Mouse (Mus musculus): ENCODE results near the gene Scamp2.

Gene Scamp2

DNA sequence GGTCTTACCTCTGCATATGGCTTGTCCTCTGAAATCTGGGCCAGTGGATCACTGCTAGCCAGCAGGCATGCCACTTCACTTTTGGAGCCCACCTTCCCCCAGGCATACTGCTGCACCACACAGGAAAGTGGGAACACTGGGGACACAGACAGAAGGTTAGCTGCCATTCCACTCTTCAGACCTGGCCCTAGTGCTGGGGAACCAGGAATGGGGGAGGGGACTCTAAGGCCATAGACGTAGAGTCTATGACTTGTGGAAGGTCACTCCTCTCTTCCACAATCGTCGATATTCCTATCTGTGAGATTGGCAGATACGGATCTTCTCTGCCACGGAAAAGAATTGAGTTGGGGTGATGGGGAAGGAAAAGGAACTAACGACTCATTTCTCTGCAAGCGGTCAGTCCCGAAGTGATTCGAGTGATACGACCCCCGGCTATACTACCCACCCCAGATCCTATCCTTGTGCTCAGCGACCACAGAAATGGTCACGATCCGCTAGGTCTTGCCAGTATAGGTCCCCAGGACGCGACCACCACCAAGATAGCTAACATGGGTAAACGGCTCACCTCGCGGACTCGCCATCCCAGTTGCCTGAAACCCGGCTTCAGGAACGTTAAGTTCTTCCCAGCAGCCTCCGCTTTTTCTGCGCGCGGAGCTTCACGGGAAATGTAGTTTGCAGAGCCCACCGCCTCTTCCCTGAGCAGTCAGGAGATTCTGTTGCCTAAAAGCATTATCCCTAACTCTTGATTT, 8.4 kb upstream of the Scamp2 start, which contains the start of gene Mpi:
TSS of gene Mpi (minus strand) at position 625 of the 749 bp plus-strand sequence.
- peak; percentile 76 for DNase-seq

DNA sequence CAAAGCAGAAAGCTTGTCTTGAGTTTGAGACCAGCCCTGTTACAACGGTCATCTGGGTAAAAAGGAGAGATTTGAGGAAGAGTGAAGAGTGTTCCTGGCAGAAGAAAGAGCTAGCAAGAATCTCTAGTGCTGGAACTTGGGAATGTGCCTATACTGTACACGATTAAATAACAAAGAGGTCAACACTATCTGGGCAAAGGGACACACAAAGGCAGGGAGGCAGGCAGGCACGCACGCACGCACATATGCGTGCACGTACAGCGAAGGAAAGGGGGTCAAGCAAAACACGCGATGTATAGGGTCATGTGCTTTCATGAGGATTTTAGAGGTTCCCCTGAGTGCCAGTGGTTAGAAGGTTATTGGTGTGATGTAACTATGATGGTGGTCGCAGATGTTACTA, 7.6 kb upstream of the Scamp2 start:
- no peak for DNase-seq

DNA sequence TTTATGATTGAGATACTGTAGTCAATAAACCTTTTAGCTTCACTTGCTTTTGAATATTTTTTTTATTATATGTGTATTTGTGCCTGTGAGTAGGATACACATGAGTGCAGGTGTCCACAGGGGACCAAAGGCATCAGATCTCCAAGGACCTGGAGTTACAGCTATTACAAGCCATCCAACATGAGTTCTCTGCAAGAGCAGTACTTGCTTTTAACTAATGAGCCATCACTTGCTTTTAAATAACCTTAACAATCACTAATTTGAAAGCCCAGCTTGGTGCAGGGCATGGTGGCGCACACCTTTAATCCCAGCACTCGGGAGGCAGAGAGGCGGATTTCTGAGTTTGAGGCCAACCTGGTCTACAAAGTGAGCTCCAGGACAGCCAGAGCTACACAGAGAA, 6.0 kb upstream of the Scamp2 start:
- DNase-seq = no peak

DNA sequence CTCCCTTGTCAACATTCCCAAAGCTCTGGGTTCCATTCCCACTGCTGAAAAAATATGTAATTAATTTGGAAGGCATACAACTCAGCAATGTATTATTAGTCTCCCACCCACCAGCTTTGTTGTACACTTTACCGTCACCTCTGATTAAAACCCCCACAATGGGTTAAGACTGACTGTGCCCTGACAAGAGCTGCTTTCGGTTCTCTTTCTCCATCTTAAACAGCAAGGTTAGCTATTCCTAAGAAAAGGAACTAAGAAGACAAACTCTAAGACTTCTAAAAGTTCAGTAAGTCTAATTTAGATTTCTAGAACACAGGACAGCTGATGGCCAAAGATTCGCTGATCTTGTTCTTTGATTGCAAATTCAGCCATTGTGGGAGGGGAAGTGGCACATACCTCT, 3.5 kb upstream of the Scamp2 start:
- no peak for DNase-seq

DNA sequence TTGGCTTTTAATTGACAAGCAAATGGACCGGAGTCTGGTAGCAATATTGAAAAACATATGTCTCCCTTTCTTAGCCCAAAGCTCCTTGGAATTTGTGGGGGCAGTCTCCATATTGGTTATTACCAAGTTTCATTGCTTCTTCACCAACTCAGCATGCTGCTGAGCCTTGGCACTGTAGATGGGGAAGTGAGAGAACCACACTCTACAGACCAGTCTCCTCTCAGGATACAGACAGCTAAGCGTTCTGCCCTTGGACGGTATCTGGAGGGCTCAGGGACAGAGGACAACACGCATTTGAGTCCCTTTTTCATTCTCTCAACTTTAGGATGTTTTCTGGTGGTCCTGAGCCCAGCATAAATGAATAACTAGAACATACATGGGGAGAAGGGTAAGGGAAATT, 2.1 kb upstream of the Scamp2 start:
- no peak for DNase-seq

DNA sequence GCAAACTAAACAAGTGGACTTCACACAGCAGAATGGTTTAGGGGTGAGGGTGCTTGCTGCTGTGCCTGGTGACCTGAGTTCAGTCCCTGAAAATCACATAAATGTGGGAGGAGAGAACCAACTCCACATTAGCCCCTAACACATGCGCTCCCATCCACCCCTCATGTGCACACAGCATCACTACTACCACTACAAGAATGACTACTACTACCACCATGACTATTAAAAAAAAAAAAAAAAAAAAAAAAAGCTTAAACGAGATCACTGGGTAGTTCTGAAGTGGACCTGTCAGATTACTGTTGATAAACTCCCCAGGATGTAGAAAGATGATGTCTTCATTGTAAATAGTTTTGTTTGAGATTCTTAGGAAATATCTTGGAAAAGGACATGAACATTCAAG, 1.2 kb upstream of the Scamp2 start:
- no peak for DNase-seq

DNA sequence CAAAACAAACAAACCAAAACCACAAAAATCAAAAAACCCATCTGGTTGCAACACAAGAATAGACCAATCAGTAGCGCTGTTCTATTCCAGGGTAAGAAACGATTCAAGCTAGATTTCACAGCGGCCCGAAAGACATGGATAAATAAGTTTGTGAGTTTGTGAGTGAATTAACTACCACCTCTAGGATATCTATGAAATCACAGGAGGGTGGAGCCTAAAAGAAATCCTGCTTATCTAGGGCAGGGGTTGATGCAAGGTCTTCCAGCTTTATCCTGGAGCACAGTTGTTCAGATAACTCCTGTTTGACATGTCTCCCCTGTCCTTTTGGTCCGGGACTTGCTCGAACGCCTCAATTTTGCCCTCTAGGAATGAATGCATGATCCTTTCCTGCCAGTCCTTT, 480 bp upstream of the Scamp2 start:
- no peak for DNase-seq

DNA sequence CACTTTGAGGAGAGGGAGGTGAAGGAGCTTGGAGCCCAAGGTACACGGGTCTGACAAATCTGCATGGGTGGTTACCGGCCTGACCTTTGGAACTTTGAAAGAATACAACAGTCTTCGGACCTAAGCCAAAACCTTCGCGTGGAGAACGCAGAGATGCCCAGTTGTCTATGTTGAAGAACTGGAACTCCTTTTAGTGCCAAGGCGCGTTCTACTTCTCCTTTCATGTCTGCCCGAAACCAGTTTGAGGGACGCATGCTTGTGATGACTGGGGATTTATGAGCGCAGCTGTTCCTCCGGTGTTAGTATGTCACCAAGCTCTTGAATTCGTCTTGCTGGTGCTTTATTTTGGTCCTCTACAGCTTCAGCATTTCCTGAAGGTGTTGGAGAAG, 962 bp downstream of the Scamp2 start:
- DNase-seq = peak; percentile 19

DNA sequence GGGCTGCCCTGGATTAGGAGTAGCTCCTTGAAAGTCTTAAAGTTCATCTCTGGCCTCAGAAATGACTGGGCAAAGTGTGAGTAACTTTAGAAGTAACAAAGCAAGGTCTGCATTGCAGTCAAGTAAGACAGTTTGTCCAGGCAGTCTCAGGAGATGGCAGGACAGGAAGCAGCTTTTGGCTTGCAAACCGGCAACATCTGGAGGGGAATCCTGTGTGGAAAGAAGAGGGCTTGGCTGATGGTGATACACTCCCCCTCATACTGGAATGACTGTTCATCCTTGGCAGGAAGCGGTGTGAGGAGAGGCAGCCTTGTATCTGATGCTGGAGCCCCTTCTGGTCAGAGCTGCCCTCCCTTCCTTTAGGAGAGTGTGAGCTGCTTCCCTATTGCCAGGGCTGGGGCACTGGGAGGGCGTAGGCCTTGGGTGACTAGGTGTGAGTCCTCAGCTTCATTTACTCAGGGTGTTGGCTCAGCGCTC, 2.2 kb downstream of the Scamp2 start:
- DNase-seq = no peak

DNA sequence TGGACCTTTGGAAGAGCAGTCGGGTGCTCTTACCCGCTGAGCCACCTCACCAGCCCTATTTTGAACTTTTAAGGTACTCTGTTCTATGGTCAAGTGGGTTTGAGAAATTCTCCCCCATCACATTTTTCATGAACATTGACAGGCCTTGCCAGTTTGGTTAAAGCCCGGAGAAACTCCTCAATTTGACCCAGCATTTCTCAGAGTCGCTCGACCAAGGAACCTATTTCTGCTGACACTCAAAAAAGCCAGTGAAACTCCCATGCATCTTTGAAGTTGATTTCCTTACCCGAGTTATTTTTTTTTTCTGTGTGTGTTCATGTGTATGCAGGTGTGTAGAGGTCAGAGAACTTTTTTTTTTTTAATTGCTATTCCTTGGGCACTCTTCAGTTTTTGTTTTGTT, 3.9 kb downstream of the Scamp2 start:
- DNase-seq = no peak

DNA sequence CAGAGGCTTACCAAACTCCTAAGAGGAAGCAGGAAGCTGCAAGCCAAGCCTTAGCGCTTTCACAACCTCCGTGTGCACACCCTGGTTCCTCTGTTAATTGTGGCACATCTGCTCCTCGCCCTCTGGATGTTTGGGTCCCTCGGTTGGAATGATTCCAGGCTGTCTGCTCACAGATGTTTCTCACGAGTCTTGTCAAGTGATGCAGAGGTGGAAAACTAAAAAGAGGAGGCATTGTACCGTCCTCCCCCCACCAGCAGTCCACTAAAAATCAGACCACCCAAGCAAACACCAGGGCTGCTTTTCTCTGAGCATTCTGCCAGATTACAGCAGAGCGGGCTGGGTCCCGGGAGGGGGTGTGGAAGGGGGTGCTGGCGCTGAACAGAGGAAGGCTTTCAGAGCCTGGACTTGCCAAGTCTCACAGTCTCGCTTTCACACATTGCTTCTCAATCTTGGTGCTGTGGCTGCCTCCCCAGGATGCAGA, 5.0 kb downstream of the Scamp2 start:
- no peak for DNase-seq

DNA sequence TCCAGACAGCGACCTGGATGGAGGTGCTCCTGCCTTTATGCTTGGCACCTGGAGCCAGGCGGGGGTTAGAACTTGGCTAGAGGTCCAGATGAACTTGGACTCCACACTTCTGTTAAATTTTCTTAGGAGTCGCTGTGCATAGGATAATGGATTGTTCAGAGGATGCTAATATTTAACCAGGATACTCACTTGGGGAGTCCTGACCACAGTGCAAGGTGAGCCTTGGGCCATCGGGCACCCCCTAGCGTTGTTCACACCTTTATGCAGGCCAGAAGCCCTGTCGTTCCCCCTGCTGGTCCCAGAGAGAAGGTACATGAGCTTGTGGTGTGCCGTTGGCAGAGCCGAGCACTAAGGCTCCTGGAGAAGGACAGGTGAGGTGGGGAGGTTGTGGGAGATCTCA, 6.1 kb downstream of the Scamp2 start:
- peak; percentile 28 for DNase-seq

DNA sequence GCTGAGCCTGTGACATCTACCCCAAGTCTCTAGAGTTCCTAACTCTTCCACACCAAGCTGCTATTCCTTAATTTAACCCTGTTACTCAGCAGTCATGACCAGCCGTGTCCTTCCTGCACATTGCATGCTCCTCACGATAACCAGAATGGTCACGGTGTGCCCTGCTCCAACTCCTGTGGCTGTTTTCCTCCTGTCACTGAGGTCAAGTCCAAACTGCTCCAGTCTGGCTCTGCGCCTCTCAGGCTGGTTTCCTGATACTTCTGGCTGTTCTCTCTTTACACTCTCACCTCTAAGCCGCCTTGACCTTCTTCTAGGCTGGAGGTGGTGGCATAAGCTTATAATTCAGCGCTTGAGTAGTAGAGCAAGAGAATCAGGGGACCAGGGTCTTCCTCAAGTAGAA, 7.8 kb downstream of the Scamp2 start:
- DNase-seq = no peak

DNA sequence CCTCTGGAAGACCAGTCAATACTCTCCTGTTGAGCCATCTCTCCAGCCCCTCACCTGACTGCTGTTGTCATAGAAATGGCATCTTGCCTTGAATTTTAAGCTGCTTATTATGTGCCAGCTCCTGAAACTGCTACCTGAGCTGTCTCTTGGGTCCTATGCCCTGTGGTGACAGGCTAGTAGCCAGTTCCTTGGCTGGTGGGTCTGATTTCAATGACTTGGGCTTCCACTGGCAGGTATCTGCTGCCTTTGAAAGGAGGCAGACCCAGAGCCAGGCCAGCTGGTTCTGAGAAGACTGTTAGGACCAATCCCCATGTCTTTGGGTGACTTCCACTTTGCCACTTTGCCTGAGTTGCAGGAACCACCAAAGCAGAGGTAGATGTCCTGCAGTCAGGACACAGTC, 13.7 kb downstream of the Scamp2 start:
- DNase-seq = no peak

DNA sequence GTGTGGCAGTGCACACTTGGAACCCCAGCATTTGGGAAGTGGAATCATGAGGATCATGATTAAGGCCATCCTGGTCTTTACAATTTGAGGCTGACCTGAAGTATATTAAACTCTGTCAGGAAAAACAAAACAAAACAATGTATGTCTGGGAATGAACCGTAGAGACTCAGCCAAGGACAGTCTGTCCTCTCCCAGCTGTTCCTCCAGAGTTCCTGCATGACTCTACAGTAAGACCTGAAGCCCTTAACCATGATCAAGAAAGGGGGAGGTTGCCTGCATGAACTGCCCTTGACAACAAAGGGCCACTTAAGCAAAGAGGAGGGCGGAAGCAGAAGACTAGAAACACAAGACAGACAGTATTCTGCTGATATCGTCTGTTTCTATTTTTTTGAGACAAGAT, 14.8 kb downstream of the Scamp2 start:
- DNase-seq = no peak

DNA sequence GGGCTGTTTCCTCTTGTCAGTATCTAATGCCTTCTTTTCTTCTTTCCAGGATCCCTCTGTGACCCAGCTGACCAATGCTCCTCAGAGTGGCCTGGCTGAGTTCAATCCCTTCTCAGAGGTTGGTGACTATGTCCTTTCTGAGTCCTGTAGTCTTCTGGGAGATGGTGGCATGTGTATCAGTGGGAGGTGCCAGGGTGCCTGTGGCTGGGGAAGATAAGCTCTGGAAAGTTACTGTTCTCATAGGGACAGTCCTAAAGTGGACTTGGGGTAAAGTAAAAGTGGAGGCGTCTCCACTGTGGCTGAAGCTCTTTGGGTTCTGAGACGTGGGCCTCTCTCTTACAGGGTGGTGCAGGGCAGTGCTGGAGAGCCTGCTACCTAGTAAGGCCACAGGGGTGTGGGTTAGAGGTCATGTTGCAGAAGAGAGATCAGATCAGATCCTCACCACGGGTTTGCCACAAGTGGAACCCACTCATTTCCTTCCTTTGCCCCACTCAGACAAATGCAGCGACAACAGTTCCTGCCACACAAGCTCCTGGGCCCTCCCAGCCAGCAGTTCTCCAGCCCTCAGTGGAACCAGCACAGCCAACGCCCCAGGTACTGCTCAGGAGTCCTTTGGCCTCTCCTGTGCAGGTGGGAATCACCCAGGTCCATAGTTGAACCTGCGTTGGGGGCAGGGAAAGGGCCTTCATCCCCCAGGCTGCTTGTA, 16.6 kb downstream of the Scamp2 start:
- no peak for DNase-seq

DNA sequence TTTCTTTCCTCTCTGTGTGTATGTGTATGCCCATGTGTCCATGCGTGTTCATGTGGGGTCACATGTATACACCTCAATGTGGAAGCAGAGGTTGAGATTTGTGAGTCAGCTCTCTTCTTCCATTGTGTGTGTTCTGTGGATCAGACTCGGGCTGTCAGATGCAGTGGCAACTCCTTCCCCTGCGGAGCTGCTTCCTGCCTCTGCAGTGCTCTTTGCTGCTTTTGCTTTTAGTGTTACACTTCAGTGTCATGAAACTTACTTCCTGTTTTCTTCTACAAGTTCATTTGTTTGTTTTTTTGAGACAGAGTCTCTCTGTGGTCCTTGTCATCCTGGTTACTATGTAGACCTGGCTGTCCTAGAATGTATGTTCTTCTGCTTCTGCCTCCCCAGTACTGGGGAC, 24.2 kb downstream of the Scamp2 start:
- no peak for DNase-seq

DNA sequence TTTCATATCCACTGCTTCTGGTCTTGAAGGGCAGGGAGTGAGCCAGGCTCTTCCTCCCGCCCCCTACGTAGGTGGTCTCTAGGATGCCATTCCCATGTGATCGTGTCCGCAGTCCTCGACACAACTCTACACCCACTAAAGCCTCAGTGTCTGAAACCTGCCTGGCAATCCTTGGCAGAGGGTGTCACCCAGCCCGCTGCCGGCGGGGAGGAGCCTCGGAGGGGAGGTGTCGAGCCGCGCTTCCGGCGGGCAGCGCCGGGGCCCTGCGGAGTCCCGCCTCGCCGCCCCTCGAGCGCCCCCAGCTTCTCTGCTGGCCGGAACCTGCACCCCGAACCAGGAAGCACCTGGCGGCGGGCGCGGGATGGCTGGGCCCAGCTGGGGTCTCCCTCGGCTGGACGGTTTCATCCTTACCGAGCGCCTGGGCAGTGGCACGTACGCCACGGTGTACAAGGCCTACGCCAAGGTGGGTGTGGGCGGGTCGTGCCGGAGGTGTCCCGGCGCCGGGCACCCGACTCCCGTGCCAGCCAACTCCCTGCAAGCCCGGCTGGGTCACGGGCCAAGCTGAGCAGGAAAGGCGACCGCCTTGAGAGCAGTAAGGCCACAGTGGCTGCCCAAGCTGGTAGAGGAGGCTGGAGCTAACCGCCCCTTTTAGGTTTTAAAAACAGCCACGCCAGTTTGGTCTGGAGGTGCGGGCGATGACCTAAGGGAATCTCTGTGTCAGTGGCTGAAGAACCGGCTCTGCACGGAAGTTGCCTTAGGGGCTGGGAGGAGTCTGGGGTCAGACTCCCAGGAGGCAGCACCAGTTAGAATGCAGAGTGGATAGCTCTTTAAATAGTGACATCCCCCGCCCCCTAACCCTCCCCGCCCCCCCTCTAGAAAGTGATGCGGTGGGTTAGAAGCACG, 28.7 kb downstream of the Scamp2 start, which contains the start of gene Ulk3:
TSS of gene Ulk3 (plus strand) at position 229 of the 903 bp plus-strand sequence.
- DNase-seq = peak; percentile 93

DNA sequence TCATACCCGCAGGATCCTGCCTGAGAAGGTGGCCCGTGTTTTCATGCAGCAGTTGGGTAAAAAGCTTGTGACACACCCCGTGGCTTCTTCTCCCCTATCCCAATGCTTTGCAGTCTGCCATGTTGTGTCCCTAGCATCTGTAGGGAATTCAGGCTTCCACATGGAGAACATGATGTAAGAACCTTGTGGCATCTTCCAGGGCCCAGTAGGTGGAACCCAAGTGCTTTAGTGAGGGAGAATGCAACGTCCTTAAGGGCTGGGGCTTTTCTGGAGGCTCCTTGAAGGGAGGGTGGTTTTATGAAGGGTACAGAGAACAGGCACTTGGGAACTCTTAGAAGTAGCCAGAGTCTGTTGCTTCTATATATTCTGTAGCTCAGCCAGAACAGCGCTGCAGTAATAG, 30.0 kb downstream of the Scamp2 start:
- DNase-seq = no peak

DNA sequence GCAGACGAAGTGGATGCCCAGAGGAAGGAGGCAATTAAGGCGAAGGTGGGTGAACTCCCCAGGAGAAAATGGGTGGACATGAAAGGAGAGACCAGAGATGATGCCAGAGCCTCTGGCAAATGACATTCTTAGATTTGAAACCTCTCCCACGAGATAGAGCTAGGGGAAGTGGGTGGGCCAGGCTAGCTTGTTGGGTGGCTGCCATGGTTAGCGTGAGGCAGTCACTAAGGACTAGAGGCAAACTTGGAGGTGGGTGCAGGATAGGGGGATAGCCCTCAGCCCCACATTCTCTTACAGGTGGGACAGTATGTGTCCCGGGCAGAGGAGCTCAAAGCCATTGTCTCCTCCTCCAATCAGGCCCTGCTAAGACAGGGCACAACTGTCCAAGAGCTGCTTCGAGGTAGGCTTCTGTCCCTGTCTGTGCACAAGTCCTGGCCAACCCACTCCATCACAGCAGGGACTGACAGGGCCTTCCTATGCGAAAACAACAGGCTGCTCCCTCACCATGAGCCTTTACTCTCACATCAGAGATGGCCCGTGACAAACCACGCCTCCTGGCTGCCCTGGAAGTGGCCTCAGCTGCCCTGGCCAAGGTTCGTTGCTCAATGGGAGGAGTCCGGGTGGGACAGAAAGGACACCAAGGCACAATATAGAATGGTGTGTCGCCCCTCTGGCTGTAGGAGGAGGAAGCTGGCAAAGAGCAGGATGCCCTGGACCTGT, 32.9 kb downstream of the Scamp2 start:
- DNase-seq = no peak

DNA sequence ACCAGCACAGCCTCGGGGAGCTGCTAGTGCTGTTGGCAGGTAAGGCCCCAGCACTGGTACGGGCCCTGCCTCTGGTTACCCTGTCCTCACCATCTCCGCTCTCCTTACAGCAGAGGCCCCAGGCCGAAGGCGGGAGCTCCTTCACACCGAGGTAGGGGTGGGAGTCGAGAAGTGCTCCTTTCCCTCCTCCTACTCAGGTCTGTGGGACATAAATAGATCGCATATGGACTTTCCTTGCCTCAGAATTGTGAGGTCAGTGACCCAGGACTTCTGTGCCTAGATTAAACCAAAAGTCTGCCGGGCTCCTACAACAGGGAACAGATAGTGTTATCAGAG, 33.4 kb downstream of the Scamp2 start:
- no peak for DNase-seq

DNA sequence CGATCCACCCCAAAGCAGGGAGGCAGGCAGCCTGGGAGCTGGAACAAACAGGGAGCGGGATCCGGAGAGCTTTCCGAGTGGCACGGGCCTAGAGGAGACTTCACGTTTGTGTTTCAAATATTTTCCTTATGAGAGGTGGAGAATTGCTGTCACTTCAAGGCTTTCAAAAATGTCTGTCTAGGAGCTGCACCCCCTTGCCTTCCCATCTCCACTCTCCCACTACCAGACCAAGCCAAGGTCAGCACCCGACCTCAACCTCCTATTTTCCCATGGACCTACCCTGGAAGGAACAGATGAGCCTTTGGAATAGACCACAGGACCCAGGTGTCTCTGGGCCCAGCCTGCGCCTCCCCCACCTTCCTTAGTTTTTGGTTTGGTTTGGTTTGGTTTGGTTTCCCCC, 36.5 kb downstream of the Scamp2 start:
- no peak for DNase-seq

DNA sequence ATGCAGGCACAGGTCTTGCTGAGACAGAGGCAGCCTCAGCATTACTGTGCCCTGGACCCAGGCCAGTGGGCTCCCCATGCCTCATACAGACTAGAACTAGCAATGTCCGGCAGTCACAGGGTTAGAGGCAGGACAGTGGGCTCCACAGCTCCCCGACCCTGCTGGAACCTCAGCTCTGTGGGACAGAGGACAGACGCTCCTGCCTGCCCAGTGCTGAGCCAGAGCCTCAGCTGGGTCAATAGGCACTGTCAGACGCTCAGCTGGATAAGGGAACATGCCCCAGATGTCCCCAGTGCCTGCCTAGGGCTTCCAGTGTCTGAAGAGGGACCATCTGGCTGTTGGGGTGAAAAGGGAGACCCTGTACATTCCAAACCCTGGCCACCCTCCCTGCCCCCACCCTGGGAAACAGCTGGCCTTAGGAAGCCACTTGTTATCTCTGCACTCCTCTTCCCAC, 37.2 kb downstream of the Scamp2 start:
- no peak for DNase-seq
